Mouse (Mus musculus) ES-E14 (cell line): ENCODE data around the gene Snrnp25. TPM values are rescaled to one million over a fixed set of nuclear protein-coding genes. Genes with fewer than 3 reads are reported as not detected.

ENCODE experiments used
- DNase-seq: peaks from one replicate; pipeline ENCODE4 v3.0.0-alpha.2; 2013; ENCODE audit warnings: low read depth, low spot score
- H3K27ac ChIP-seq: 2 replicates; pipeline ENCODE4 v1.5.1; 2012; ENCODE audit warnings: low read depth, mild to moderate bottlenecking, low read length, moderate library complexity, mixed read lengths; ENCODE audit not compliant: poor library complexity, insufficient read depth, severe bottlenecking
- H3K36me3 ChIP-seq: 2 replicates; pipeline ENCODE4 v1.6.1; 2012; ENCODE audit warnings: mild to moderate bottlenecking, low read length, moderate library complexity, mixed read lengths; ENCODE audit not compliant: control insufficient read depth, poor library complexity, insufficient read depth, severe bottlenecking
- H3K4me1 ChIP-seq, 2 experiments: fragments of 150-350 bp in 1 of 2; sonication (generic) in 1 of 2; 2 replicates each; pipeline ENCODE4 v1.6.1; 2012; ENCODE audit warnings: low read length in 2 of 2, mild to moderate bottlenecking in 1 of 2, mixed read lengths in 1 of 2; ENCODE audit not compliant: control insufficient read depth in 2 of 2, insufficient read depth in 2 of 2, poor library complexity in 1 of 2
- H3K4me3 ChIP-seq, 2 experiments: fragments of 150-350 bp in 1 of 2; sonication (generic) in 1 of 2; 2 replicates each; pipeline ENCODE4 v1.5.1; 2012; ENCODE audit warnings: low read length in 2 of 2, low read depth in 1 of 2, mild to moderate bottlenecking in 1 of 2, mixed read lengths in 1 of 2; ENCODE audit not compliant: insufficient read depth in 1 of 2, poor library complexity in 1 of 2, severe bottlenecking in 1 of 2
- H3K9ac ChIP-seq: 2 replicates; pipeline ENCODE4 v1.6.1; 2012; ENCODE audit warnings: low read depth, mild to moderate bottlenecking, low read length, mixed read lengths; ENCODE audit not compliant: poor library complexity, insufficient read depth, severe bottlenecking
- H3K9me3 ChIP-seq: fragments of 150-350 bp; sonication (generic); 2 replicates; pipeline ENCODE4 v1.6.1; 2012; ENCODE audit warnings: low read depth, mild to moderate bottlenecking, low read length; ENCODE audit not compliant: control insufficient read depth, insufficient read depth
- CHD2 ChIP-seq: IDR thresholded peaks from 2 replicates; pipeline ENCODE4 v1.6.1; 2014; ENCODE audit warnings: mild to moderate bottlenecking, low read depth, low read length, inconsistent platforms
- HCFC1 ChIP-seq: IDR thresholded peaks from 2 replicates; pipeline ENCODE4 v1.6.1; 2012; ENCODE audit warnings: low read length, inconsistent platforms, borderline replicate concordance; ENCODE audit not compliant: insufficient read depth
- MAFK ChIP-seq: IDR thresholded peaks from 2 replicates; pipeline ENCODE4 v1.6.1; 2014; ENCODE audit warnings: mild to moderate bottlenecking, low read depth, low read length, inconsistent platforms; ENCODE audit not compliant: insufficient read depth
- ZC3H11A ChIP-seq: IDR thresholded peaks from 2 replicates; pipeline ENCODE4 v1.6.1; 2012; ENCODE audit warnings: low read depth, mild to moderate bottlenecking, inconsistent platforms, low read length, borderline replicate concordance
- ZNF384 ChIP-seq: IDR thresholded peaks from 2 replicates; pipeline ENCODE4 v1.6.1; 2012; ENCODE audit warnings: low read depth, low read length, inconsistent platforms
- in situ Hi-C, 2 experiments: fragments of 600-800 bp; cut with MboI; formaldehyde crosslinking; loops; one replicate each; pipeline ENCODE4 v1.15.1; 2025; ENCODE audit warnings: low sequenced_read_pairs in 2 of 2, inconsistent platforms in 1 of 2; ENCODE audit not compliant: unreplicated experiment in 2 of 2
- total RNA-seq: library from RNA; depleted of rRNA; stranded (reverse); fragments of 300-350 nt; gene quantifications from 2 replicates; pipeline ENCODE4 v1.2.3, GENCODE M21; 2012; rRNA removed

Gene Snrnp25
- 79.5 and 85.4 TPM in 2 replicates for total RNA-seq

- TF ChIP-seq HCFC1 (no peak), CHD2 (peak; percentile 68; the same call in 1 of the 2 replicates), MAFK (no peak), ZC3H11A (0 out of 2 replicates have a peak, but pooled peaks have one; percentile 15), ZNF384 (no peak)
- H3K9me3 ChIP-seq, result no peaks in the 10 kb centered on the region
- H3K27ac ChIP-seq, result no peak within 1 kb of the TSS; the same call in 1 of the 2 replicates
- in situ Hi-C loops, result no loop called here
- peak within 1 kb of the TSS; percentile 78 to 81 for H3K4me3 ChIP-seq
- DNase-seq, result peak; percentile 97
- peaks cover 23% of the 10 kb centered on the region; the same call in 1 of the 2 replicates for H3K36me3 ChIP-seq
- peaks cover 0 to 3% of the 10 kb centered on the region in 2 experiments; a peak in 2 of 4 replicates for H3K4me1 ChIP-seq
- peak within 1 kb of the TSS; percentile 77 for H3K9ac ChIP-seq
Measured at GRCm38 (mm10) chr11:32205058-32205873, at the start of gene Snrnp25. TSS of gene Snrnp25 (plus strand) at chr11:32205415.

DNA sequence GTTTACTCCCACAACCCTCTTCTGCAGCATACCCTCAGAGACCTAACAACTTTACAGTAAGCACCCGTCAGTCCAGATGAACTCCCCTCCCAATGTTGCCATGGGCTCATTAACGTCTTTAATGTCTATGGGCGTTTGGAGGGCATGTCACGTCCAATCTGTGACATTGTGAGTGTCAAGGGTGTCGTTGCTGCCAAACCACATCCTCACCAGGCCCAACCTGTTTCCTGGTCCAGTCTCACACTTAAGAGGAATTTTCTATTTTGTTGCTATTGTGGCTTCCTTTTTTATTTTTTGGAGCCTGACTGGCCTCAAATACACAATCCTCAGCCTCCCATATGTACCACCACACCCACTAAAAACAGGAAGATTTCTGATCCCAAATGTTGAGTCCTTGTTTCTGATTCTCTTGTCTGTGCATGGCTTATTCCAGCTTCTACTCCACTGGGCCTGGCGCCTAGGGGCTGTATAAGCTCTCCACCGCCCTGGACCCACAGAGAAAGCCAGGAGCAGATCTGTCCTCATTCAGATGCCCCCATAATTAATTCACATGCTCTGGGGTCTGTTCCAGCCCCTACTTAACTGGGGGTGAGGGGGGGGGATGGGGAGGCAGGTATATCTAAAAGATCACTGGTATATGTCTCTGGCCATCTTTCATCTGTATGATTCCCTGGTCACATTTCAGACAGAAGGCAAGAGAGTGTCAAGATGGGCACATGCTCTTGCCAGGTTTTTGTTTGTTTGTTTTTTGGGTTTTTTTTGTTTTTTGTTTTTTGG lies 48.2 kb upstream of the Snrnp25 start:
- TF ChIP-seq HCFC1, result no peak
- TF ChIP-seq MAFK, result no peak
- peaks cover 2 to 5% of the 10 kb centered on the region in 2 experiments; a peak in 2 of 4 replicates for H3K4me1 ChIP-seq
- no peak overlapping the region for H3K4me3 ChIP-seq
- H3K9me3 ChIP-seq, result no peaks in the 10 kb centered on the region
- DNase-seq, result no peak
- H3K27ac ChIP-seq, result no peak overlapping the region
- H3K9ac ChIP-seq, result no peak overlapping the region
- no peaks in the 10 kb centered on the region for H3K36me3 ChIP-seq
- in situ Hi-C loops, result no loop called here

GRCm38 (mm10) chr11:32157791-32158594 lies 47.2 kb upstream of the Snrnp25 start:
- Histone ChIP-seq H3K4me3 (no peak overlapping the region), H3K4me1 (peaks cover 2 to 8% of the 10 kb centered on the region in 2 experiments; a peak in 2 of 4 replicates), H3K36me3 (no peaks in the 10 kb centered on the region), H3K27ac (no peak overlapping the region), H3K9me3 (no peaks in the 10 kb centered on the region), H3K9ac (no peak overlapping the region)
- TF ChIP-seq HCFC1, result no peak
- TF ChIP-seq CHD2, result no peak
- no peak for TF ChIP-seq ZC3H11A
- no peak for TF ChIP-seq ZNF384
- no peak for TF ChIP-seq MAFK
- in situ Hi-C loops, result no loop called here
- no peak for DNase-seq

DNA sequence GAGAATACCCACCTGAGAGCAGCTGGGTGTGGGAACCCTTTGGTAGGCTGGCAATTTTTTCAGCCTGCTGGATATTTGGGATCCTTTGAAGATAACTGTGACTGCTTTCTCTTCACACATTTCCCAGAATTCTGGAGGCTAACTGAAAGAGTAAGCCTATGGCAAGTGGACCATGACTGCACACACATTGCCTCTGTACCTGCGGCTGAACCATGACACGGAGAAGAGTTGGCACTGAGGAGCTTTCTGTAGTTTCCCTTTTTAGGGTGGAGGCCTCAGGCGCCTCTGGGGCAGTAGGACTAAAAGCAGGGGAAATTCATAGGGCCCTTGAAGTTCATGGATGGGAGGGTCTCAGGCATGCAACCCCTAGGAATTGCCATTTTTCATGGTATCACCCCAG lies 46.0 kb upstream of the Snrnp25 start:
- DNase-seq, result no peak
- in situ Hi-C loops, result no loop called here

More for the DNA sequence above, 46.0 kb upstream of the Snrnp25 start:
- Histone ChIP-seq H3K36me3 (no peaks in the 10 kb centered on the region), H3K9me3 (no peaks in the 10 kb centered on the region), H3K4me1 (peaks cover 2 to 8% of the 10 kb centered on the region in 2 experiments; a peak in 2 of 4 replicates), H3K27ac (no peak overlapping the region), H3K4me3 (no peak overlapping the region), H3K9ac (no peak overlapping the region)
- TF ChIP-seq ZC3H11A (no peak), ZNF384 (no peak), MAFK (no peak), CHD2 (no peak), HCFC1 (no peak)
